Comparison of ENCODE assay signal across 26 mouse cellular contexts in the genomic region with DNA sequence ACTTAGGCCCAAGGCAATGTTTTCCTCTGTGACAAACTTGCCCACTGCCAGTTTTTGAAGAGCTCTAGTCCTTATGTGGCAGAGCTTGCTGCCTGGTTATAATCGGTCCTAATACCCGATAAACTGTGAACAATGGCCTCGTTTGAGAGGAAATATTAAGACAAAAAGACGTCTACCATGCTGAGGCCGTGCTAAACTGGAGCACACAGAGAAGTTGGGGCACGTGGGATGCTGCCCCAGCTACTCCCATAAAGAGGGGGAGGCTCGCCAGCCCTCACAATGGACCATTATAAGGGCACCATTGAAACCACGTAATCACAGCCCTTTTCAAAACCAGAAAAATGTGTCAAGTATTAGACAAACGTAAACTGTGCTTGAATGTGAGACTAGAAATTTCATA.
DNase-seq lines count a peak whose midpoint lies in the region; ATAC-seq and TF ChIP-seq lines count a peak whose summit lies in the region.
"Had no signal": no experiment of that assay in that cellular context is flagged by ENCODE, and none has a peak within 500 bp of the region (broad histone marks: within the 10 kb centered on the region; RNA-seq: fewer than 3 reads in every experiment).

No protein-coding gene starts in this region.

- H3K9me3 ChIP-seq in embryonic facial prominence, embryonic 11.5 days (replicated peaks; ENCODE audit: control insufficient read depth, low read length), result no peaks in the 10 kb centered on the region
- H3K9me3 ChIP-seq in embryonic facial prominence, embryonic 10.5 days, result no peaks in the 10 kb centered on the region
- no peaks in the 10 kb centered on the region for H3K9me3 ChIP-seq in limb, embryonic 11.5 days (ENCODE audit: control insufficient read depth, low read length)
- H3K9me3 ChIP-seq in limb, embryonic 10.5 days (replicated peaks), result no peaks in the 10 kb centered on the region
- no peaks in the 10 kb centered on the region for H3K9me3 ChIP-seq in midbrain, embryonic 10.5 days (replicated peaks)
- H3K9me3 ChIP-seq: heart, embryonic 13.5 days; liver, embryonic 15.5 days had no signal

- no peak overlapping the region for H3K4me2 ChIP-seq in embryonic facial prominence, embryonic 11.5 days (ENCODE audit: low read depth, low read length)
- H3K4me2 ChIP-seq in limb, embryonic 11.5 days (ENCODE audit: low read depth, severe bottlenecking), result no peak overlapping the region
- H3K4me2 ChIP-seq: heart, embryonic 13.5 days; hindbrain, embryonic 14.5 days; liver, embryonic 15.5 days had no signal

- no peak for ATAC-seq in embryonic facial prominence, embryonic 11.5 days (replicated peaks; ENCODE audit: insufficient number of reproducible peaks, low FRiP score, low TSS enrichment, low read depth)
- no peak for ATAC-seq in limb, embryonic 11.5 days (ENCODE audit: insufficient number of reproducible peaks, low FRiP score, low TSS enrichment, low read depth)
- ATAC-seq: intestine, postnatal 0 days; lung, postnatal 0 days; Patski had no signal

- TF ChIP-seq CTCF in brain, embryonic 14.5 days (IDR thresholded peaks at IDR 0.05; ENCODE audit: borderline replicate concordance, extremely low read depth, insufficient read depth, insufficient read length), result no peak

- H3K4me3 ChIP-seq in embryonic facial prominence, embryonic 11.5 days (ENCODE audit: low read depth, low read length), result no peak overlapping the region
- no peak overlapping the region for H3K4me3 ChIP-seq in embryonic facial prominence, embryonic 10.5 days
- H3K4me3 ChIP-seq in limb, embryonic 11.5 days (ENCODE audit: low read depth, low read length), result no peak overlapping the region
- H3K4me3 ChIP-seq in limb, embryonic 10.5 days, result no peak overlapping the region
- H3K4me3 ChIP-seq in midbrain, embryonic 10.5 days, result no peak overlapping the region
- H3K4me3 ChIP-seq: heart, embryonic 13.5 days; liver, embryonic 15.5 days had no signal

- DNase-seq in embryonic facial prominence, embryonic 11.5 days (ENCODE audit: low spot score), result peak; percentile 11
- no peak for DNase-seq in embryonic facial prominence, embryonic 10.5 days (ENCODE audit: low spot score)
- DNase-seq in limb, embryonic 11.5 days (ENCODE audit: low spot score), result no peak
- no peak for DNase-seq in limb, embryonic 10.5 days (ENCODE audit: low spot score)
- peak; percentile 45 for DNase-seq in brain, embryonic 14.5 days (ENCODE audit: low read depth)
- peak; percentile 69 for DNase-seq in retina, postnatal 1 day
- no peak for DNase-seq in gastrocnemius, postnatal 36 days
- DNase-seq in midbrain, embryonic 10.5 days (ENCODE audit: low spot score), result no peak
- DNase-seq: adrenal gland, postnatal 14 days; cerebellum, adult 18-20 months; cerebellum, postnatal 10 days; heart, postnatal 10 days; kidney, adult 9 months; kidney, postnatal 10 days; midbrain, embryonic 14.5 days; right cerebral cortex, postnatal 4 days; thymus, postnatal 4 days had no signal

- H3K36me3 ChIP-seq in embryonic facial prominence, embryonic 11.5 days (replicated peaks; ENCODE audit: control insufficient read depth, insufficient read depth, low read depth, low read length), result no peaks in the 10 kb centered on the region
- no peaks in the 10 kb centered on the region for H3K36me3 ChIP-seq in embryonic facial prominence, embryonic 10.5 days (replicated peaks)
- H3K36me3 ChIP-seq in limb, embryonic 11.5 days (ENCODE audit: control insufficient read depth, insufficient read depth, low read length), result no peaks in the 10 kb centered on the region
- H3K36me3 ChIP-seq in limb, embryonic 10.5 days, result no peaks in the 10 kb centered on the region
- no peaks in the 10 kb centered on the region for H3K36me3 ChIP-seq in midbrain, embryonic 10.5 days
- H3K36me3 ChIP-seq: G1E; heart, embryonic 13.5 days; liver, embryonic 15.5 days had no signal

- TF ChIP-seq POLR2A in brain, embryonic 14.5 days (IDR thresholded peaks at IDR 0.05; ENCODE audit: borderline replicate concordance, extremely low read depth, insufficient read depth, insufficient read length, poor library complexity, severe bottlenecking), result no peak

- no peak overlapping the region for H3K9ac ChIP-seq in embryonic facial prominence, embryonic 11.5 days (replicated peaks; ENCODE audit: low read length)
- no peak overlapping the region for H3K9ac ChIP-seq in limb, embryonic 11.5 days (ENCODE audit: low read length)
- H3K9ac ChIP-seq: heart, embryonic 13.5 days; hindbrain, embryonic 14.5 days; liver, embryonic 15.5 days had no signal

- no peaks in the 10 kb centered on the region for H3K4me1 ChIP-seq in embryonic facial prominence, embryonic 11.5 days (ENCODE audit: control insufficient read depth, insufficient read depth, low read length)
- H3K4me1 ChIP-seq in embryonic facial prominence, embryonic 10.5 days, result no peaks in the 10 kb centered on the region
- H3K4me1 ChIP-seq in limb, embryonic 11.5 days (ENCODE audit: control insufficient read depth, insufficient read depth, low read length), result no peaks in the 10 kb centered on the region
- H3K4me1 ChIP-seq in limb, embryonic 10.5 days, result no peaks in the 10 kb centered on the region
- no peaks in the 10 kb centered on the region for H3K4me1 ChIP-seq in midbrain, embryonic 10.5 days
- H3K4me1 ChIP-seq: liver, embryonic 15.5 days had no signal

- intact Hi-C loops in gastrocnemius, postnatal 36 days (cut with DNase I), result no loop called here

- H3K27ac ChIP-seq in embryonic facial prominence, embryonic 11.5 days (replicated peaks; ENCODE audit: low read depth, low read length), result no peak overlapping the region
- H3K27ac ChIP-seq in embryonic facial prominence, embryonic 10.5 days (replicated peaks), result no peak overlapping the region
- H3K27ac ChIP-seq in limb, embryonic 11.5 days (replicated peaks; ENCODE audit: low read depth, low read length), result 0 out of 2 replicates have a peak overlapping the region, but pooled peaks have one; percentile 18
- H3K27ac ChIP-seq in limb, embryonic 10.5 days, result no peak overlapping the region
- no peak overlapping the region for H3K27ac ChIP-seq in midbrain, embryonic 10.5 days (replicated peaks)
- H3K27ac ChIP-seq: heart, embryonic 13.5 days; hindbrain, embryonic 14.5 days; liver, embryonic 15.5 days; macrophage; stomach, postnatal 0 days had no signal

- H3K27me3 ChIP-seq in embryonic facial prominence, embryonic 11.5 days (ENCODE audit: control insufficient read depth, insufficient read depth, low read length), result no peaks in the 10 kb centered on the region
- H3K27me3 ChIP-seq in embryonic facial prominence, embryonic 10.5 days (replicated peaks; ENCODE audit: low read depth, poor library complexity, severe bottlenecking), result no peaks in the 10 kb centered on the region
- no peaks in the 10 kb centered on the region for H3K27me3 ChIP-seq in limb, embryonic 11.5 days (ENCODE audit: control insufficient read depth, insufficient read depth, low read length)
- H3K27me3 ChIP-seq in limb, embryonic 10.5 days (ENCODE audit: low read depth, poor library complexity, severe bottlenecking), result no peaks in the 10 kb centered on the region
- H3K27me3 ChIP-seq in midbrain, embryonic 10.5 days (ENCODE audit: low read depth, poor library complexity, severe bottlenecking), result no peaks in the 10 kb centered on the region
- H3K27me3 ChIP-seq: heart, embryonic 13.5 days; liver, embryonic 15.5 days; Patski had no signal

- 43% methylated on average over 9 of the region's 9 CpGs for WGBS in embryonic facial prominence, embryonic 11.5 days
- WGBS in embryonic facial prominence, embryonic 10.5 days, result 53% methylated on average over 9 of the region's 9 CpGs
- WGBS in limb, embryonic 11.5 days, result 74% methylated on average over 9 of the region's 9 CpGs
- 87% methylated on average over 9 of the region's 9 CpGs for WGBS in limb, embryonic 10.5 days
- 81% methylated on average over 9 of the region's 9 CpGs for WGBS in midbrain, embryonic 10.5 days

Comparison
In these comparisons a context has a peak if more than half of its experiments do, and no peak if none do; other contexts are left out.
1. DNase-seq: peak in embryonic facial prominence, embryonic 11.5 days (single experiment), brain, embryonic 14.5 days (single experiment) and retina, postnatal 1 day (single experiment); none in embryonic facial prominence, embryonic 10.5 days (single experiment), limb, embryonic 11.5 days (single experiment), limb, embryonic 10.5 days (single experiment), gastrocnemius, postnatal 36 days (0 of 2) and midbrain, embryonic 10.5 days (single experiment).